Mouse (Mus musculus) neural tube, embryonic 14.5 days (tissue): ENCODE results near the gene Rad54l2. TPM values are rescaled to one million over a fixed set of nuclear protein-coding genes. Genes with fewer than 3 reads are reported as not detected.
A peak's percentile ranks its signal among the peaks of the same experiment; 100 is the strongest.

Source experiments
- ATAC-seq: fragments of 200-750 bp; cut with Nextera tagmentation; 2 replicates; pipeline ENCODE4 v1.8.0; 2017; ENCODE audit warnings: low read depth, mild to moderate bottlenecking, moderate TSS enrichment, moderate library complexity
- H3K27ac ChIP-seq: fragments of 300-500 bp; sonication (generic); 2 replicates; pipeline ENCODE4 v1.5.1; 2014; ENCODE audit warnings: low read depth, mild to moderate bottlenecking, control low read depth, low read length, moderate library complexity, mixed read lengths
- H3K27me3 ChIP-seq: fragments of 300-500 bp; sonication (generic); 2 replicates; pipeline ENCODE4 v1.6.1; 2014; ENCODE audit warnings: low read length; ENCODE audit not compliant: control insufficient read depth, insufficient read depth
- H3K36me3 ChIP-seq: fragments of 300-500 bp; sonication (generic); 2 replicates; pipeline ENCODE4 v1.6.1; 2014; ENCODE audit warnings: low read length, mixed read lengths; ENCODE audit not compliant: control insufficient read depth, insufficient read depth
- H3K4me1 ChIP-seq: fragments of 300-500 bp; sonication (generic); 2 replicates; pipeline ENCODE4 v1.6.1; 2014; ENCODE audit warnings: low read length; ENCODE audit not compliant: control insufficient read depth, insufficient read depth
- H3K4me2 ChIP-seq: fragments of 300-500 bp; sonication (generic); 2 replicates; pipeline ENCODE4 v1.6.1; 2014; ENCODE audit warnings: mild to moderate bottlenecking, low read depth, low read length, control low read depth
- H3K4me3 ChIP-seq: fragments of 300-500 bp; sonication (generic); 2 replicates; pipeline ENCODE4 v1.5.1; 2014; ENCODE audit warnings: low read depth, low read length, control low read depth, mixed read lengths
- H3K9ac ChIP-seq: fragments of 300-500 bp; sonication (generic); replicated peaks from 2 replicates; pipeline ENCODE4 v1.6.1; 2014; ENCODE audit warnings: low read depth, mild to moderate bottlenecking, control low read depth, low read length, mixed read lengths
- H3K9me3 ChIP-seq: fragments of 300-500 bp; sonication (generic); 2 replicates; pipeline ENCODE4 v1.6.1; 2016; ENCODE audit warnings: low read length; ENCODE audit not compliant: control insufficient read depth
- WGBS: fragments of 180-500 bp; shearing (Covaris S2); extraction: QIAGEN DNeasy Blood & Tissue Kit; methylation state at CpG from one replicate; pipeline ENCODE4 v1.1.7; 2014; 5-methylcytosine and 5-hydroxymethylcytosine counted together
- polyA plus RNA-seq: library from polyadenylated mRNA; unstranded; fragments of >200 nt; fragmentation: Nextera tagmentation; extraction: Ambion mirVana; gene quantifications from 2 replicates; pipeline ENCODE4 v1.2.1, GENCODE M21; 2014

Gene Rad54l2
- polyA plus RNA-seq, 1 experiment from 2014 or later, result 5.7 TPM

DNA sequence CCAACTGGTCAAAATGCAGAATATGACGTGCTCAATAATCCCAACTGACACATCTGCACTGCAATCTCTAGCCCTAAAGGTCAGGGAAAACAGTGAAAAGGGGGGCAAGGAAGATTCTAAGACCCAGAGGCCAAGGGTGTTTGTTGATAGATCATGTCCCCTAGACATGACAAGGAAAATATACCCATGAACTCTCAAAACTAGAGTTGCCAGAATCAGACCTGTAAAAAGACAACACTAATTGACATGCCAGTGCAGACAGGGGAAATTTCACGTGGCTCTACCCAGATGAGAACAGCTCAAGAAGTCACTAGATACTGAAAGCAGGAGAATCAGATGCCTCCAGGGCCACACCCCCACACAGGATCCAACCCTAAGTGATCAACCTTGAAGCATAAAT lies 55.3 kb downstream of the Rad54l2 start:
- Histone ChIP-seq H3K4me3 (no peak overlapping the region), H3K27me3 (no peaks in the 10 kb centered on the region), H3K36me3 (no peaks in the 10 kb centered on the region), H3K9ac (no peak overlapping the region), H3K4me1 (no peaks in the 10 kb centered on the region), H3K27ac (no peak overlapping the region), H3K9me3 (no peaks in the 10 kb centered on the region), H3K4me2 (no peak overlapping the region)
- 93% methylated on average over 2 of the region's 2 CpGs for WGBS
- ATAC-seq, result no peak

DNA sequence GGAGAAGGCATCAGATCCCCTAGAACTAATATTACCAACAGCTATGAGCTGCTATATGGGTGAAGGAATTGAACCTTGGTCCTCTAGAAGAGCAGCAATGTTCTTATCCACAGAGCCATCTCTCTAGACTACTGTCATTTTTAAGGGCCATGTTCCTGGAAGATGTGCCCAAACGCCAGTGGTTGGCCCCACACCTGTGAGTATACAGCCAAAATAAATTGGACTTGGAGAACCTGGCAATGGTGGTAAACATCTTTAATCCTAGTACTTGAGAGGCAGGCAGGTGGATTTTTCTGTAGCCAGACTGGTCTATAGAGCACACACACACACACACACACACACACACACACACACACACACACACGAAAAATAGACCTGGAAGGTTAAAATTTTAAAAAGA lies 59.6 kb downstream of the Rad54l2 start:
- ATAC-seq, result no peak
- no peak overlapping the region for H3K9ac ChIP-seq
- H3K27me3 ChIP-seq, result no peaks in the 10 kb centered on the region
- whole genome bisulfite sequencing, result 88% methylated on average over 2 of the region's 2 CpGs
- no peak overlapping the region for H3K4me3 ChIP-seq
- H3K4me1 ChIP-seq, result no peaks in the 10 kb centered on the region
- no peak overlapping the region for H3K27ac ChIP-seq
- H3K36me3 ChIP-seq, result no peaks in the 10 kb centered on the region
- no peak overlapping the region for H3K4me2 ChIP-seq
- H3K9me3 ChIP-seq, result no peaks in the 10 kb centered on the region

DNA sequence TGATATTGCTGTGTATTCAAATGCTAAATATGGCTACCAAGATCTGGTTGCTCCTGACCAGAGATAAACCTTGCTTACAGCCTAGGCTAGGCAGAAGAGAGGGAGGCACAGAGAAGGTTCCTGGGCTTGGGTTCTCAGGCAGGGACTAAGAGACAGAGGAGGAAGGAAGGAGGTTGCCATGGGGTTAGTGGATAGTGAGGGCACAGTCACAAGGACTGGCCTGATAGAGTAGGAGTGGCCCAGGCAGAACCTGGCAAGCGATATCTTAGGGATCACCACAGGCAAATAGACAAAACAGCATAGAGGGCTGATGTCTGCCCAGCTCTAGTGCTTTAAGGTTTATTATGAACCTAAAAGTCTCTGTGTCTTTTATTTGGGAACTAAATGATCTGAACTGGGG lies 62.1 kb downstream of the Rad54l2 start:
- no peak overlapping the region for H3K4me2 ChIP-seq
- no peaks in the 10 kb centered on the region for H3K36me3 ChIP-seq
- no peaks in the 10 kb centered on the region for H3K27me3 ChIP-seq
- no peak overlapping the region for H3K4me3 ChIP-seq
- H3K9ac ChIP-seq, result no peak overlapping the region
- no peak for ATAC-seq
- H3K4me1 ChIP-seq, result no peaks in the 10 kb centered on the region
- no peak overlapping the region for H3K27ac ChIP-seq
- WGBS, result 87% methylated on average over 1 of the region's 1 CpGs
- no peaks in the 10 kb centered on the region for H3K9me3 ChIP-seq

DNA sequence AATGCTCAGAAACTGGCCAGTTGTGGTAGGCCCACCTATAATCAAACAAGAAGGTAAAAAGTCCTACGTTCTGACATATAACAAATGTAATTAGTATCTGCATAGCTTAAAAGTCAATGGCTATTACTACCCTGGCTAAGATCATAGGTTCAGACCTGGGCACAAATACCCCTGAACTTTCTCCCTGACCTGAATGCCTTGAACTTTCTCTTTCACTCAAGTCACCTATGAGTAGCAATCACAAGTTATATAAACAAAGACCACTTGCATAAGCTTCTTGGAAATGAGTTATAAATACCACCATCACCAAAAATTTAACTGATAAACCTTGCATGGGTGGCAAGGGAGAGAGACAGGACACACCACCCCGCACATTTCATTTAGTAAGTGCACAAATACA lies 63.6 kb downstream of the Rad54l2 start:
- no peaks in the 10 kb centered on the region for H3K27me3 ChIP-seq
- H3K9me3 ChIP-seq, result no peaks in the 10 kb centered on the region
- no peak overlapping the region for H3K4me3 ChIP-seq
- H3K27ac ChIP-seq, result no peak overlapping the region
- no peak overlapping the region for H3K4me2 ChIP-seq
- no peak for ATAC-seq
- H3K4me1 ChIP-seq, result no peaks in the 10 kb centered on the region
- H3K9ac ChIP-seq, result no peak overlapping the region
- WGBS, result 95% methylated on average over 2 of the region's 2 CpGs
- no peaks in the 10 kb centered on the region for H3K36me3 ChIP-seq

DNA sequence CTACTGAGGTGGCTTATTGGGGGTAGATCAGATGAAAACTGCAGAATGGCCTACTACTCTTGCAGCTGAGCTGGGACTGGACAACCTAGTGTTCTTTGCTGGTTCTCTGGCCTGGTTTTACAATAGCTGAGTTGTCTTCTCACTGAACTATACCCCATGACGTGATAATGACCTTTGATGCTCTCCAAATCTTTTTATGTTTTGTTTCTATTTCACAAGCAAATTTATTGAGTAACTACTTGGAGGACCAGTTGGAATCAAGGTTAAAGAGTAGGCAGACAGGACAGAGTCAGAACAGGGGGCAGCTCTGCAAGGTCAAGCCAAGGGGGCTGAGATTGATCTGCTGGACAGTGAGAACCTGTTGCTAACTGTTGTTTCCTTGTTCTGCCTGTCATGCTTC lies 64.1 kb downstream of the Rad54l2 start:
- Histone ChIP-seq H3K27me3 (no peaks in the 10 kb centered on the region), H3K4me2 (no peak overlapping the region), H3K9me3 (no peaks in the 10 kb centered on the region), H3K27ac (no peak overlapping the region), H3K4me1 (no peaks in the 10 kb centered on the region), H3K9ac (no peak overlapping the region), H3K4me3 (no peak overlapping the region), H3K36me3 (no peaks in the 10 kb centered on the region)
- no peak for ATAC-seq
- WGBS, result 88% methylated on average over 1 of the region's 1 CpGs

DNA sequence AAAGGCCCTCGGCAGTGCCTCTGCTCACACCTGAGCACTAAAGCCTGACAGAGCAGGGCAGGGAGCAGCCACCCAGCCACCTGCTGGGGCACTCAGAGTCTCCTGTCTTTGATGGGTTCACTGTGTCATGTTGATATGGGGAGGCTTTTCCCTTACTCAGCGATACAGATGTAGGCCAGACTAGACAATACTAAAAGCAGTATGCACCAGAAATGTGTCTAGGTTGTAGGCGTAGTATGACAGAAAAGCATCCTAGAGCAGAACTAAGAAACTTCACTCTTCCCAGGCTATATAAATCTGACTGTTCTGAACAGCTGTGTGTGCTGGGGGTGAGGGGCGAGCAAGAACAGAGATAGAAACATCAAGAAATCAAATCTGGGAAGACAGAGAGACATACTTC lies 72.3 kb downstream of the Rad54l2 start:
- Histone ChIP-seq H3K36me3 (peaks cover 45% of the 10 kb centered on the region), H3K9ac (no peak overlapping the region), H3K4me3 (no peak overlapping the region), H3K27me3 (no peaks in the 10 kb centered on the region), H3K9me3 (no peaks in the 10 kb centered on the region), H3K27ac (no peak overlapping the region), H3K4me1 (no peaks in the 10 kb centered on the region), H3K4me2 (no peak overlapping the region)
- 99% methylated on average over 4 of the region's 4 CpGs for WGBS
- no peak for ATAC-seq

DNA sequence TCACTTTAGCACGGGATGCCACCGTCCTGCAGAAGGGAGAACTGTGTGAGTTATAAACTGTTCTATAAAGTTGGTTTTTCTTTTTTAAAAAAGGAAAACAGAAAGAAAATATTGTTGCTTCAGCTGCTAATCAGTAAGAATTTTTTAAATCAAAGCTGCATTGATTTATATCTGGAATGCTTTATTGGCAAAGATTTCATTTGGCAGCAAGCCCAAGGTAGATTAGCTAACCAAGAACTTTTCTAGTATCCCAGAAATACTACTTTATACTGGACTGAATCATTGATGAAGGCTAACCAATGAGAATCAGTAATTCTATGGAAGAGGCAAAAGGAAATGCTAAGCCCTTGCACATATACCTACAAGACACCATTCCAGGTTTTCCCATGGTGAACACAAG lies 72.8 kb downstream of the Rad54l2 start:
- ATAC-seq, result no peak
- Histone ChIP-seq H3K27ac (no peak overlapping the region), H3K9me3 (no peaks in the 10 kb centered on the region), H3K27me3 (no peaks in the 10 kb centered on the region), H3K36me3 (peaks cover 45% of the 10 kb centered on the region), H3K4me2 (no peak overlapping the region), H3K9ac (no peak overlapping the region), H3K4me3 (no peak overlapping the region), H3K4me1 (no peaks in the 10 kb centered on the region)
- WGBS, result 98% methylated on average over 2 of the region's 2 CpGs

GRCm38 (mm10) chr9:106712470-106712869 lies 76.5 kb downstream of the Rad54l2 start:
- H3K9me3 ChIP-seq, result no peaks in the 10 kb centered on the region
- H3K4me3 ChIP-seq, result no peak overlapping the region
- no peaks in the 10 kb centered on the region for H3K4me1 ChIP-seq
- H3K27ac ChIP-seq, result no peak overlapping the region
- H3K4me2 ChIP-seq, result no peak overlapping the region
- H3K27me3 ChIP-seq, result no peaks in the 10 kb centered on the region
- ATAC-seq, result no peak
- H3K36me3 ChIP-seq, result peaks cover 57% of the 10 kb centered on the region
- WGBS, result 96% methylated on average over 2 of the region's 2 CpGs
- no peak overlapping the region for H3K9ac ChIP-seq

GRCm38 (mm10) chr9:106692973-106693481 lies 96.0 kb downstream of the Rad54l2 start:
- peak; percentile 28; the same call in 1 of the 2 replicates for ATAC-seq

More at GRCm38 (mm10) chr9:106692973-106693481, 96.0 kb downstream of the Rad54l2 start:
- H3K4me1 ChIP-seq, result no peaks in the 10 kb centered on the region
- H3K27me3 ChIP-seq, result no peaks in the 10 kb centered on the region
- peaks cover 32% of the 10 kb centered on the region for H3K36me3 ChIP-seq
- H3K27ac ChIP-seq, result no peak overlapping the region
- no peaks in the 10 kb centered on the region for H3K9me3 ChIP-seq
- no peak overlapping the region for H3K9ac ChIP-seq
- no peak overlapping the region for H3K4me2 ChIP-seq
- H3K4me3 ChIP-seq, result no peak overlapping the region
- WGBS, result 84% methylated on average over 11 of the region's 11 CpGs
